Mouse (Mus musculus) C2C12 (cell line): ENCODE measurements around the gene Ripk4. TPM values are rescaled to one million over a fixed set of nuclear protein-coding genes. Genes with fewer than 3 reads are reported as not detected.

Experiments used
- H3K27me3 ChIP-seq: one replicate; pipeline ENCODE4 v1.6.1; 2011; ENCODE audit not compliant: control insufficient read depth, insufficient read depth, insufficient read length
- H3K36me3 ChIP-seq: one replicate; pipeline ENCODE4 v1.6.1; 2011; ENCODE audit not compliant: control insufficient read depth, insufficient read depth
- H3K4me3 ChIP-seq: one replicate; pipeline ENCODE4 v1.5.1; 2011; ENCODE audit warnings: mild to moderate bottlenecking, control low read depth; ENCODE audit not compliant: poor library complexity, insufficient read depth, severe bottlenecking
- H3K79me2 ChIP-seq: one replicate; pipeline ENCODE4 v1.6.1; 2011; ENCODE audit not compliant: control insufficient read depth, insufficient read depth
- H3K79me3 ChIP-seq: one replicate; pipeline ENCODE4 v1.6.1; 2011; ENCODE audit warnings: low read depth, control low read depth
- H3ac ChIP-seq: one replicate; pipeline ENCODE3; 2011; ENCODE audit warnings: low read depth; ENCODE audit not compliant: control insufficient read depth, insufficient read length
- CEBPB ChIP-seq: IDR thresholded peaks from one replicate; pipeline ENCODE4 v1.6.1; 2011; ENCODE audit warnings: low read depth, mild to moderate bottlenecking, control low read depth, moderate library complexity
- CTCF ChIP-seq: IDR thresholded peaks from one replicate; pipeline ENCODE4 v1.5.1; 2011; ENCODE audit not compliant: control insufficient read depth, insufficient read depth, insufficient read length
- FOSL1 ChIP-seq: IDR thresholded peaks from one replicate; pipeline ENCODE4 v1.8.0; 2011; ENCODE audit warnings: mild to moderate bottlenecking, low read length; ENCODE audit not compliant: poor library complexity, insufficient read depth, severe bottlenecking
- MAX ChIP-seq: IDR thresholded peaks from one replicate; pipeline ENCODE4 v1.6.1; 2011; ENCODE audit warnings: mild to moderate bottlenecking, control low read depth
- MYOD1 ChIP-seq: IDR thresholded peaks from one replicate; pipeline ENCODE4 v1.6.1; 2011; ENCODE audit warnings: low read depth; ENCODE audit not compliant: control insufficient read depth, insufficient read length
- MYOG ChIP-seq: IDR thresholded peaks from one replicate; pipeline ENCODE4 v1.6.1; 2011; ENCODE audit not compliant: control insufficient read depth, insufficient read length; ENCODE audit errors: extremely low read depth
- USF1 ChIP-seq: IDR thresholded peaks from one replicate; pipeline ENCODE4 v1.6.1; 2011; ENCODE audit warnings: low read depth, mild to moderate bottlenecking, control low read depth, moderate library complexity
- polyA plus RNA-seq: library from polyadenylated mRNA; unstranded; fragments of >200 nt; fragmentation: generic; extraction: Trizol; gene quantifications from one replicate; pipeline ENCODE4 v1.2.1, GENCODE M21; 2012; ENCODE audit warnings: missing spikeins

The Ripk4 gene
- polyA plus RNA-seq, 1 experiment: not detected

GRCm38 (mm10) chr16:97748421-97748820 lies 15.2 kb downstream of the Ripk4 start:
- Histone ChIP-seq H3ac (no peak overlapping the region), H3K79me3 (no peaks in the 10 kb centered on the region), H3K4me3 (no peak overlapping the region), H3K36me3 (no peaks in the 10 kb centered on the region), H3K27me3 (no peaks in the 10 kb centered on the region), H3K79me2 (no peaks in the 10 kb centered on the region)
- TF ChIP-seq MYOD1 (no peak), MAX (no peak)

DNA sequence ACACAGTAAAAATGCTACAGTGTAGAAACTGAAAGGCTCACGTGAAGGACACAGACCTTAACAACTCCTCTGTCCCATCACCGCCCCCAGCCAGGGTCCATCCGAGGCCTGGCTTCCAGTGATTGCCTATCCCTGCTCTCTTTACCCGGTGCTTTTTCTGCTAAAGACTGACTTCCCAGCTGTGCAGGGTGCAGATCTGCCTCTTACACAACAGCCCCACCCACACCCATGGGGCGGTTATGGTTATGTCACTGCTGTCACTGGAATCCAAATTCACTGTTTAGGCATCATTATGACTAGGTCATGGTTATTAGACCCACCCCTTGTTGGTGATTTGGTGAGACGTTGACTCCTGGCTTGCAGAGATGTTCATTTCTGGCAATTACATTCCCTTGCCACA lies 25.6 kb downstream of the Ripk4 start:
- H3ac ChIP-seq: no peak overlapping the region

DNA sequence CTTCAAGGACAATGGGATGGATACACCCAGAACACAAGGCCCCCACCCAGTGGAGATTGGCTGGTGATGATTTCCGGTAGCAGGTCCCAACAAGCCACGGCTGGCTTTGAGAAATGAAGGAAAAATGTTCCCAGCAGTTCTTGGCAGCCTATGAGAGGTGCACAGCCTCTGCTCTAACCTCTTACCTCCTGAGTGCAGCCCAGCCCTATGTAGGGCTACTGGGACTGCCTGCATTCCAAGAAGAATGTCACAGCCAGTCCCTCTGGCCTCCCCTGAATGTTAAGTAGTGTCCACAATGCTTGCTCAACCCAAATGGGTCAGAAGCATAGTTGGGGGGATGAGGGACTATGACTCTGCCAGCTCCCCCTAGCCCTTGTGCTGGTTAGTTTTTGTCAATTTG lies 27.0 kb downstream of the Ripk4 start:
- H3K27me3 ChIP-seq: no peaks in the 10 kb centered on the region
- H3K79me2 ChIP-seq: no peaks in the 10 kb centered on the region
- H3K36me3 ChIP-seq: no peaks in the 10 kb centered on the region
- TF ChIP-seq USF1 (no peak), CEBPB (no peak), MYOD1 (no peak), CTCF (no peak)
- no peak overlapping the region for H3ac ChIP-seq
- H3K4me3 ChIP-seq: no peak overlapping the region
- no peaks in the 10 kb centered on the region for H3K79me3 ChIP-seq

More for the DNA sequence above, 25.6 kb downstream of the Ripk4 start:
- H3K36me3 ChIP-seq: no peaks in the 10 kb centered on the region
- no peaks in the 10 kb centered on the region for H3K79me2 ChIP-seq
- no peaks in the 10 kb centered on the region for H3K79me3 ChIP-seq
- no peaks in the 10 kb centered on the region for H3K27me3 ChIP-seq
- H3K4me3 ChIP-seq: no peak overlapping the region
- TF ChIP-seq MYOG (no peak), CTCF (no peak), CEBPB (peak; percentile 38)

GRCm38 (mm10) chr16:97734760-97735322 lies 28.7 kb downstream of the Ripk4 start:
- no peak for TF ChIP-seq FOSL1
- no peak for TF ChIP-seq CEBPB
- TF ChIP-seq CTCF: no peak
- TF ChIP-seq MYOD1: peak; percentile 38
- Histone ChIP-seq H3K4me3 (no peak overlapping the region), H3K36me3 (no peaks in the 10 kb centered on the region), H3ac (no peak overlapping the region), H3K79me2 (no peaks in the 10 kb centered on the region), H3K79me3 (no peaks in the 10 kb centered on the region), H3K27me3 (no peaks in the 10 kb centered on the region)

DNA sequence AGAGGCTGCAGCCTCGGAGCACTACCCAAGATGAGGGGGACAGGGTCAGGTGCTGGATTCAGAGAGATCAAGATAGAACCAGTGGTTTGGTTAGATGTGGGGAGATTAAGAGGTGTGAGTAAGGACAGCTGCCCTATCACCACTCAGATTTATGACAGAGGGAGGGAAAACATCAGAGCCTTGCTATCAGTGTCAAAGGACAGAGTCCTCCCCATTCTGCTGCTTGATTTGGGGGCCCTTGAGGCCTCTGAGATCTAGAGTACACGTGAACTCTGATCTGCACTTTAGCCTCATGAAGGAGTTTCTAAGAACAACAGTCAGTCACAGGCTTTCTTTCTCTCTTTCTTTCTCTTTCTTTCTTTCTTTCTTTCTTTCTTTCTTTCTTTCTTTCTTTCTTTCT lies 30.0 kb downstream of the Ripk4 start:
- no peaks in the 10 kb centered on the region for H3K36me3 ChIP-seq
- no peaks in the 10 kb centered on the region for H3K79me3 ChIP-seq
- H3ac ChIP-seq: no peak overlapping the region
- H3K27me3 ChIP-seq: no peaks in the 10 kb centered on the region
- H3K79me2 ChIP-seq: no peaks in the 10 kb centered on the region
- no peak overlapping the region for H3K4me3 ChIP-seq
- TF ChIP-seq USF1: no peak
- no peak for TF ChIP-seq CEBPB
- no peak for TF ChIP-seq CTCF
- TF ChIP-seq FOSL1: no peak
- TF ChIP-seq MYOG: no peak
- TF ChIP-seq MYOD1: no peak
- TF ChIP-seq MAX: no peak

- TF ChIP-seq CTCF (no peak), USF1 (no peak), CEBPB (no peak), FOSL1 (no peak), MAX (no peak), MYOG (no peak), MYOD1 (no peak)
- no peaks in the 10 kb centered on the region for H3K27me3 ChIP-seq
- no peaks in the 10 kb centered on the region for H3K36me3 ChIP-seq
- no peaks in the 10 kb centered on the region for H3K79me2 ChIP-seq
- H3ac ChIP-seq: no peak overlapping the region
- no peak overlapping the region for H3K4me3 ChIP-seq
- H3K79me3 ChIP-seq: no peaks in the 10 kb centered on the region
Measured at GRCm38 (mm10) chr16:97730321-97730720, 33.3 kb downstream of the Ripk4 start.
